Mouse (Mus musculus): Measurements from ENCODE around the gene Immp2l. TPM values are rescaled to one million over a fixed set of nuclear protein-coding genes. Genes with fewer than 3 reads are reported as not detected.

Immp2l gene
- polyA plus RNA-seq, 1 experiment from 2014 or later: 7.9 TPM

GRCm38 (mm10) chr12:41054006-41054791 is 30.3 kb downstream of the Immp2l start:
- no peak overlapping the region for H3K4me2 ChIP-seq
- H3K4me3 ChIP-seq: no peak overlapping the region
- H3K4me1 ChIP-seq (replicated peaks): no peaks in the 10 kb centered on the region
- no peak overlapping the region for H3K27ac ChIP-seq
- no peaks in the 10 kb centered on the region for H3K27me3 ChIP-seq
- no peaks in the 10 kb centered on the region for H3K36me3 ChIP-seq
- no peak overlapping the region for H3K9ac ChIP-seq
- no peak for ATAC-seq (ENCODE audit: low FRiP score)
- WGBS: 79% methylated on average over 11 of the region's 11 CpGs
- H3K9me3 ChIP-seq: no peaks in the 10 kb centered on the region

GRCm38 (mm10) chr12:41055941-41056340 is 32.1 kb downstream of the Immp2l start:
- ATAC-seq (ENCODE audit: low FRiP score): no peak
- Histone ChIP-seq H3K36me3 (no peaks in the 10 kb centered on the region), H3K9me3 (no peaks in the 10 kb centered on the region), H3K27ac (no peak overlapping the region), H3K27me3 (no peaks in the 10 kb centered on the region), H3K9ac (no peak overlapping the region), H3K4me3 (no peak overlapping the region), H3K4me2 (no peak overlapping the region), H3K4me1 (replicated peaks) (no peaks in the 10 kb centered on the region)

GRCm38 (mm10) chr12:41063281-41063680 is 39.4 kb downstream of the Immp2l start:
- Histone ChIP-seq H3K9me3 (no peaks in the 10 kb centered on the region), H3K27ac (no peak overlapping the region), H3K27me3 (no peaks in the 10 kb centered on the region), H3K4me1 (replicated peaks) (no peaks in the 10 kb centered on the region), H3K9ac (no peak overlapping the region), H3K4me2 (no peak overlapping the region), H3K36me3 (no peaks in the 10 kb centered on the region), H3K4me3 (no peak overlapping the region)
- 94% methylated on average over 3 of the region's 3 CpGs for WGBS
- ATAC-seq (ENCODE audit: low FRiP score): no peak

GRCm38 (mm10) chr12:41081843-41082242 is 58.0 kb downstream of the Immp2l start:
- no peaks in the 10 kb centered on the region for H3K4me1 ChIP-seq (replicated peaks)
- 65% methylated on average over 1 of the region's 1 CpGs for WGBS
- ATAC-seq (ENCODE audit: low FRiP score): no peak
- no peak overlapping the region for H3K27ac ChIP-seq
- no peaks in the 10 kb centered on the region for H3K36me3 ChIP-seq
- no peak overlapping the region for H3K9ac ChIP-seq
- H3K27me3 ChIP-seq: no peaks in the 10 kb centered on the region
- no peaks in the 10 kb centered on the region for H3K9me3 ChIP-seq
- H3K4me3 ChIP-seq: no peak overlapping the region
- no peak overlapping the region for H3K4me2 ChIP-seq

GRCm38 (mm10) chr12:41084370-41085089 is 60.6 kb downstream of the Immp2l start:
- ATAC-seq (ENCODE audit: low FRiP score): no peak
- H3K36me3 ChIP-seq: no peaks in the 10 kb centered on the region
- WGBS: 85% methylated on average over 2 of the region's 2 CpGs
- H3K4me3 ChIP-seq: no peak overlapping the region
- H3K27me3 ChIP-seq: no peaks in the 10 kb centered on the region
- no peak overlapping the region for H3K4me2 ChIP-seq
- no peaks in the 10 kb centered on the region for H3K9me3 ChIP-seq
- H3K27ac ChIP-seq: no peak overlapping the region
- no peak overlapping the region for H3K9ac ChIP-seq
- no peaks in the 10 kb centered on the region for H3K4me1 ChIP-seq (replicated peaks)

- ATAC-seq (ENCODE audit: low FRiP score): no peak
- no peaks in the 10 kb centered on the region for H3K9me3 ChIP-seq
- H3K4me2 ChIP-seq: no peak overlapping the region
- H3K4me1 ChIP-seq (replicated peaks): no peaks in the 10 kb centered on the region
- H3K27me3 ChIP-seq: no peaks in the 10 kb centered on the region
- H3K4me3 ChIP-seq: no peak overlapping the region
- no peaks in the 10 kb centered on the region for H3K36me3 ChIP-seq
- no peak overlapping the region for H3K27ac ChIP-seq
- WGBS: 94% methylated on average over 5 of the region's 5 CpGs
- H3K9ac ChIP-seq: no peak overlapping the region
These were observed 66.1 kb downstream of the Immp2l start for GRCm38 (mm10) chr12:41089931-41090366.

GRCm38 (mm10) chr12:41090771-41091170 is 66.9 kb downstream of the Immp2l start:
- Histone ChIP-seq H3K27ac (no peak overlapping the region), H3K4me1 (replicated peaks) (no peaks in the 10 kb centered on the region), H3K27me3 (no peaks in the 10 kb centered on the region), H3K9me3 (no peaks in the 10 kb centered on the region), H3K9ac (no peak overlapping the region), H3K36me3 (no peaks in the 10 kb centered on the region), H3K4me2 (no peak overlapping the region), H3K4me3 (no peak overlapping the region)
- ATAC-seq (ENCODE audit: low FRiP score): no peak
- WGBS: 92% methylated on average over 2 of the region's 2 CpGs

GRCm38 (mm10) chr12:41091316-41091715 is 67.4 kb downstream of the Immp2l start:
- Histone ChIP-seq H3K36me3 (no peaks in the 10 kb centered on the region), H3K27ac (no peak overlapping the region), H3K4me3 (no peak overlapping the region), H3K9ac (no peak overlapping the region), H3K9me3 (no peaks in the 10 kb centered on the region), H3K4me2 (no peak overlapping the region), H3K27me3 (no peaks in the 10 kb centered on the region), H3K4me1 (replicated peaks) (no peaks in the 10 kb centered on the region)
- ATAC-seq (ENCODE audit: low FRiP score): no peak
- WGBS: 79% methylated on average over 2 of the region's 2 CpGs

- Histone ChIP-seq H3K9ac (no peak overlapping the region), H3K4me2 (no peak overlapping the region), H3K27me3 (no peaks in the 10 kb centered on the region), H3K36me3 (no peaks in the 10 kb centered on the region), H3K4me3 (no peak overlapping the region), H3K27ac (no peak overlapping the region), H3K9me3 (no peaks in the 10 kb centered on the region), H3K4me1 (replicated peaks) (no peaks in the 10 kb centered on the region)
- no peak for ATAC-seq (ENCODE audit: low FRiP score)
- 60% methylated on average over 4 of the region's 4 CpGs for WGBS
These were observed 72.2 kb downstream of the Immp2l start for GRCm38 (mm10) chr12:41096045-41096444.

- Histone ChIP-seq H3K4me3 (no peak overlapping the region), H3K4me1 (replicated peaks) (no peaks in the 10 kb centered on the region), H3K9me3 (no peaks in the 10 kb centered on the region), H3K4me2 (no peak overlapping the region), H3K27ac (no peak overlapping the region), H3K9ac (no peak overlapping the region), H3K27me3 (no peaks in the 10 kb centered on the region), H3K36me3 (no peaks in the 10 kb centered on the region)
- no peak for ATAC-seq (ENCODE audit: low FRiP score)
- WGBS: 56% methylated on average over 5 of the region's 5 CpGs
These were observed 73.5 kb downstream of the Immp2l start for GRCm38 (mm10) chr12:41097406-41097805.

GRCm38 (mm10) chr12:41109011-41109410 is 85.1 kb downstream of the Immp2l start:
- no peak overlapping the region for H3K9ac ChIP-seq
- H3K4me3 ChIP-seq: no peak overlapping the region
- no peak overlapping the region for H3K27ac ChIP-seq
- H3K4me1 ChIP-seq (replicated peaks): no peaks in the 10 kb centered on the region
- no peak for ATAC-seq (ENCODE audit: low FRiP score)
- H3K4me2 ChIP-seq: no peak overlapping the region
- H3K27me3 ChIP-seq: no peaks in the 10 kb centered on the region
- H3K36me3 ChIP-seq: no peaks in the 10 kb centered on the region
- no peaks in the 10 kb centered on the region for H3K9me3 ChIP-seq
- 14% methylated on average over 2 of the region's 2 CpGs for WGBS

GRCm38 (mm10) chr12:41111456-41111855 is 87.6 kb downstream of the Immp2l start:
- Histone ChIP-seq H3K27me3 (no peaks in the 10 kb centered on the region), H3K36me3 (no peaks in the 10 kb centered on the region), H3K9ac (no peak overlapping the region), H3K4me1 (replicated peaks) (no peaks in the 10 kb centered on the region), H3K9me3 (no peaks in the 10 kb centered on the region), H3K4me3 (no peak overlapping the region), H3K27ac (no peak overlapping the region), H3K4me2 (no peak overlapping the region)
- 39% methylated on average over 1 of the region's 1 CpGs for WGBS
- no peak for ATAC-seq (ENCODE audit: low FRiP score)

- Histone ChIP-seq H3K9me3 (no peaks in the 10 kb centered on the region), H3K4me2 (no peak overlapping the region), H3K9ac (no peak overlapping the region), H3K36me3 (no peaks in the 10 kb centered on the region), H3K4me1 (replicated peaks) (no peaks in the 10 kb centered on the region), H3K27me3 (no peaks in the 10 kb centered on the region), H3K4me3 (no peak overlapping the region), H3K27ac (no peak overlapping the region)
- WGBS: 77% methylated on average over 6 of the region's 6 CpGs
- ATAC-seq (ENCODE audit: low FRiP score): no peak
These were observed 88.2 kb downstream of the Immp2l start for GRCm38 (mm10) chr12:41112137-41112536.

Measured in hindbrain, embryonic 13.5 days (tissue).